ENCODE assay signal across 1 mouse cellular context in genomic region chr5:77459896-77460717, GRCm38 (mm10).
A peak's percentile ranks its signal among the peaks of the same experiment; 100 is the strongest.
TF ChIP-seq lines count a peak whose summit lies in the region.

No protein-coding gene starts in this region.

TF ChIP-seq in CH12.LX, 34 proteins besides CTCF, POLR2A, EP300 and RAD21 (continued from another document):
- TF ChIP-seq TCF12 (IDR thresholded peaks at IDR 0.05; ENCODE audit: low read depth, low read length) (peak; percentile 73; the same call in 1 of the 2 replicates), BHLHE40 (IDR thresholded peaks at IDR 0.05; ENCODE audit: low read depth, low read length) (0 out of 2 replicates have a peak, but pooled peaks have one; percentile 45), ETS1 (conservative IDR thresholded peaks at IDR 0.05; ENCODE audit: low read depth, low read length) (peak; percentile 24; the same call in 1 of the 2 replicates), JUN (IDR thresholded peaks at IDR 0.05; ENCODE audit: insufficient read depth, low read depth, low read length) (0 out of 2 replicates have a peak, but pooled peaks have one; percentile 37), IRF4 (IDR thresholded peaks at IDR 0.05; ENCODE audit: low read depth, low read length) (peak; percentile 86), MXI1 (IDR thresholded peaks at IDR 0.05; ENCODE audit: low read depth, low read length) (peak; percentile 74), CHD2 (IDR thresholded peaks at IDR 0.05; ENCODE audit: low read length) (peak; percentile 73; the same call in 1 of the 2 replicates), PAX5 (IDR thresholded peaks at IDR 0.05; ENCODE audit: low read length) (no peak), NRF1 (IDR thresholded peaks at IDR 0.05; ENCODE audit: low read depth, low read length) (no peak), HCFC1 (IDR thresholded peaks at IDR 0.05; ENCODE audit: low read depth, low read length) (0 out of 2 replicates have a peak, but pooled peaks have one; percentile 34), E2F4 (IDR thresholded peaks at IDR 0.05; ENCODE audit: insufficient replicate concordance, low read depth, low read length) (peak; percentile 76; the same call in 1 of the 2 replicates), SMC3 (IDR thresholded peaks at IDR 0.05; ENCODE audit: low read depth, low read length) (peak; percentile 81), NELFE (IDR thresholded peaks at IDR 0.05; ENCODE audit: low read depth, low read length) (peak; percentile 33; the same call in 1 of the 2 replicates)
